Mouse (Mus musculus) kidney, embryonic 16.5 days (tissue): Measurements from ENCODE around the gene Pdzrn4. TPM values are rescaled to one million over a fixed set of nuclear protein-coding genes. Genes with fewer than 3 reads are reported as not detected.

ENCODE experiments used
- ATAC-seq: fragments of 200-750 bp; cut with Nextera tagmentation; 2 replicates; pipeline ENCODE4 v1.8.0; 2017; ENCODE audit warnings: moderate TSS enrichment; ENCODE audit not compliant: low FRiP score, low TSS enrichment
- H3K27ac ChIP-seq: fragments of 300-500 bp; sonication (generic); 2 replicates; pipeline ENCODE4 v1.5.1; 2014; ENCODE audit warnings: low read length
- H3K27me3 ChIP-seq: fragments of 300-500 bp; sonication (generic); 2 replicates; pipeline ENCODE4 v1.6.1; 2014; ENCODE audit warnings: low read length, control low read depth, mixed read lengths; ENCODE audit not compliant: insufficient read depth
- H3K36me3 ChIP-seq: fragments of 300-500 bp; sonication (generic); 2 replicates; pipeline ENCODE4 v1.6.1; 2014; ENCODE audit warnings: low read length, control low read depth, mixed read lengths; ENCODE audit not compliant: insufficient read depth
- H3K4me1 ChIP-seq: fragments of 300-500 bp; sonication (generic); 2 replicates; pipeline ENCODE4 v1.6.1; 2014; ENCODE audit warnings: low read length, control low read depth, mixed read lengths; ENCODE audit not compliant: insufficient read depth
- H3K4me2 ChIP-seq: fragments of 300-500 bp; sonication (generic); replicated peaks from 2 replicates; pipeline ENCODE4 v1.6.1; 2014; ENCODE audit warnings: low read depth, low read length
- H3K4me3 ChIP-seq: fragments of 300-500 bp; sonication (generic); 2 replicates; pipeline ENCODE4 v1.5.1; 2014; ENCODE audit warnings: mild to moderate bottlenecking, low read length
- H3K9ac ChIP-seq: fragments of 300-500 bp; sonication (generic); replicated peaks from 2 replicates; pipeline ENCODE4 v1.6.1; 2014; ENCODE audit warnings: low read length
- H3K9me3 ChIP-seq: fragments of 300-500 bp; sonication (generic); 2 replicates; pipeline ENCODE4 v1.6.1; 2016; ENCODE audit warnings: low read length, control low read depth
- WGBS: fragments of 180-500 bp; shearing (Covaris S2); extraction: QIAGEN DNeasy Blood & Tissue Kit; methylation state at CpG from one replicate; pipeline ENCODE4 v1.1.7; 2014; 5-methylcytosine and 5-hydroxymethylcytosine counted together
- polyA plus RNA-seq: library from polyadenylated mRNA; unstranded; fragments of >200 nt; fragmentation: Nextera tagmentation; extraction: Ambion mirVana; gene quantifications from 2 replicates; pipeline ENCODE4 v1.2.1, GENCODE M21; 2015

Gene Pdzrn4
- polyA plus RNA-seq, 1 experiment from 2014 or later: 3.1 TPM

- Histone ChIP-seq H3K9ac (no peak overlapping the region), H3K27ac (no peak overlapping the region), H3K9me3 (0 out of 2 replicates have a peak, but pooled peaks cover 6% of the 10 kb centered on the region), H3K4me3 (no peak overlapping the region), H3K36me3 (no peaks in the 10 kb centered on the region), H3K4me1 (no peaks in the 10 kb centered on the region; the same call in 1 of the 2 replicates), H3K27me3 (no peaks in the 10 kb centered on the region), H3K4me2 (no peak overlapping the region)
- ATAC-seq: no peak
- WGBS: 49% methylated on average over 9 of the region's 9 CpGs
Measured at GRCm38 (mm10) chr15:92525416-92525815, 128.7 kb downstream of the Pdzrn4 start.

DNA sequence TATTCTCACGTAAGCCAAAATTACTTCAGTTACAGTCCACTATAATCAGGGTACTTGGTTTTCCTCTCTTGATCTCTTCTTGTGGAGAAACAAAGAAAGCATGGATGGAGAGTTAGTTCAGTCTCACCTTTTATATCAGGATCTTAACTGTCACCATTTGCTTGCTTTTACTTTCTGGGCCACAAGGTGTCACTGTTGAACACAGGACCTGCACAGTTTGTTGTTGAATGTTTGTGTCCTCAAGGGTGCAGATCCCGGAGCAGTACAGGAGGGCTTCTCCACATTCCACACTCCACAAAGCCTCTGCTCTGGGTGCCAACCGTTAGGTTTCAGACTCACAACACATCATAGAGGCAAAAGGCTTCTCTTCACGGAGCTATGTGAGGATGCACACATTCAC lies 130.1 kb downstream of the Pdzrn4 start:
- no peak for ATAC-seq
- Histone ChIP-seq H3K27ac (no peak overlapping the region), H3K4me1 (no peaks in the 10 kb centered on the region; the same call in 1 of the 2 replicates), H3K27me3 (no peaks in the 10 kb centered on the region), H3K4me3 (no peak overlapping the region), H3K4me2 (no peak overlapping the region), H3K9me3 (0 out of 2 replicates have a peak, but pooled peaks cover 6% of the 10 kb centered on the region), H3K9ac (no peak overlapping the region), H3K36me3 (no peaks in the 10 kb centered on the region)
- WGBS: 81% methylated on average over 4 of the region's 4 CpGs

DNA sequence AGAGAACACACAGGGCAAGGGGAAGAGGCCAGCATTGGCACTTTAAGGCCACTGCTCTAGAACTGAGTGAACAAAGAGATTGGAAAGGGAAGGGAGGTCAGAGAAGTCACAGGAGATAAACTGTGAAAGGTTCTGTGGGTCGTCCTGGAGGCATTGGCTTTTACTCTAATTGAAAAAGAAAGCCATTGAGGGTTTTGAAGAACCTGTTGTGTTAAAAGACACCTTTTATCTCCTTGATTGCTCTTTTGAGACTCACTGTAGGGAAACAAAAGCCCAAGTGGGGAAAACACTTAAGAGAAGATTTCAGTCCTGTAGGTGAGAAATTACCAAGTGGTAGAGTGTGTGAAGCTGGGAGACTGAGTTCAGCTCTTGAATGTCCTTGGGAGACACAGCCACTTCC lies 146.6 kb downstream of the Pdzrn4 start:
- Histone ChIP-seq H3K4me3 (no peak overlapping the region), H3K9me3 (no peaks in the 10 kb centered on the region)
- 12% methylated on average over 1 of the region's 1 CpGs for WGBS

GRCm38 (mm10) chr15:92547294-92547911 lies 150.7 kb downstream of the Pdzrn4 start:
- Histone ChIP-seq H3K4me3 (no peak overlapping the region), H3K9ac (no peak overlapping the region), H3K36me3 (no peaks in the 10 kb centered on the region), H3K4me1 (0 out of 2 replicates have a peak, but pooled peaks cover 4% of the 10 kb centered on the region), H3K27me3 (no peaks in the 10 kb centered on the region), H3K27ac (no peak overlapping the region), H3K4me2 (no peak overlapping the region), H3K9me3 (no peaks in the 10 kb centered on the region)
- 29% methylated on average over 9 of the region's 9 CpGs for WGBS
- peak; percentile 78; the same call in 1 of the 2 replicates for ATAC-seq

More for the DNA sequence above, 146.6 kb downstream of the Pdzrn4 start:
- Histone ChIP-seq H3K9ac (no peak overlapping the region), H3K36me3 (no peaks in the 10 kb centered on the region), H3K27me3 (no peaks in the 10 kb centered on the region), H3K4me2 (no peak overlapping the region), H3K4me1 (0 out of 2 replicates have a peak, but pooled peaks cover 4% of the 10 kb centered on the region), H3K27ac (no peak overlapping the region)
- ATAC-seq: no peak

DNA sequence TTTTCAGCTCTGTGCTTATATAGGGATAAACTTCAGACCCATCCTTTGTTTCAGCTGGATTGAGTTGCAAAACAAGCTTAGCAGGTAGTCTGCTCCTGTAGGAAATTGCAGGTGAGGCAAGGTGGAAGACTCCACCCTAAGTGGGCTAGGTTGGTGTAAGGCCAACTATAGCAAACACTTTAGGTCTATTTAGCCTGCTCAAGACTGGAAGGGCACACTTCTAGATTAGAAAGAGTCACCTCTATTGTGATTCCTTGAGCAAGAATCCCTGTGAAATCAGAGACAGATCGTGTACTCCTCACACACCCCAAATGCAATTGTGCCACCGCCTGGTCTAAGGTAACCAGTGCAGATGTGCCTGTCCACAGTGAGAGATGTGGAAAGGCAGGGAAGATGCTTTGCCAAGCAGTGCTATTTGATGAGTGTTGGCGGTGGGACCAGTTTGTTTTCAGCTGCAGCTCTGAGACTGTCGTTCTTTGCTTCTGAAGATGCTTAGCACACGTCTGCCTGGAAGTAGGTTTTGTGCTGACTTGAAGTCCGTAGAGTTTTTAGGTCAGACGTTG lies 158.4 kb downstream of the Pdzrn4 start:
- H3K4me2 ChIP-seq: no peak overlapping the region
- no peaks in the 10 kb centered on the region for H3K27me3 ChIP-seq
- H3K27ac ChIP-seq: no peak overlapping the region
- WGBS: 72% methylated on average over 7 of the region's 7 CpGs
- no peaks in the 10 kb centered on the region for H3K9me3 ChIP-seq
- no peaks in the 10 kb centered on the region for H3K4me1 ChIP-seq
- no peak for ATAC-seq
- no peak overlapping the region for H3K9ac ChIP-seq
- no peak overlapping the region for H3K4me3 ChIP-seq
- no peaks in the 10 kb centered on the region for H3K36me3 ChIP-seq

DNA sequence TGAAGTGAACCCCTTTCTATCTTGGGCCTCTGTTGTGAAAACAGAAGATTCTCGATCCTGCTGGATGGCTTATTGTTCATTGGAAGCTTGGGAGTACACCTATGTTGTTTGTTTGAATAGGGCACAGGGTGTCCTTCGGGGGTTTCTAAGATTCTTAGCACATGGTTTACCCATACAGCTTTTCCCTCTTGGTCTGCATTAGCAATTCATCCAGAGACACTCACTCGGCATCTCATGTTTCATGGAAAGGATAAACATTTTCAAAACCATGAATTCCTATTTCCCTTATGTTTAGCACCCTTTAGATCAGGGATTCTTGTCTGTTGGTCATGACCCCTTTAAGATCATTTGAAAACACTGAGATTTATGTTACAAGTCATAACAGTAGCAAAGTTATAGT lies 159.0 kb downstream of the Pdzrn4 start:
- Histone ChIP-seq H3K9me3 (no peaks in the 10 kb centered on the region), H3K4me1 (no peaks in the 10 kb centered on the region), H3K36me3 (no peaks in the 10 kb centered on the region), H3K27me3 (no peaks in the 10 kb centered on the region), H3K4me2 (no peak overlapping the region), H3K27ac (no peak overlapping the region), H3K9ac (no peak overlapping the region), H3K4me3 (no peak overlapping the region)
- 80% methylated on average over 3 of the region's 3 CpGs for whole genome bisulfite sequencing
- no peak for ATAC-seq

GRCm38 (mm10) chr15:92558592-92558991 lies 161.9 kb downstream of the Pdzrn4 start:
- Histone ChIP-seq H3K4me1 (no peaks in the 10 kb centered on the region), H3K9ac (no peak overlapping the region), H3K27me3 (no peaks in the 10 kb centered on the region), H3K27ac (no peak overlapping the region), H3K4me3 (no peak overlapping the region), H3K4me2 (no peak overlapping the region), H3K36me3 (no peaks in the 10 kb centered on the region), H3K9me3 (no peaks in the 10 kb centered on the region)
- 59% methylated on average over 5 of the region's 5 CpGs for whole genome bisulfite sequencing
- no peak for ATAC-seq

DNA sequence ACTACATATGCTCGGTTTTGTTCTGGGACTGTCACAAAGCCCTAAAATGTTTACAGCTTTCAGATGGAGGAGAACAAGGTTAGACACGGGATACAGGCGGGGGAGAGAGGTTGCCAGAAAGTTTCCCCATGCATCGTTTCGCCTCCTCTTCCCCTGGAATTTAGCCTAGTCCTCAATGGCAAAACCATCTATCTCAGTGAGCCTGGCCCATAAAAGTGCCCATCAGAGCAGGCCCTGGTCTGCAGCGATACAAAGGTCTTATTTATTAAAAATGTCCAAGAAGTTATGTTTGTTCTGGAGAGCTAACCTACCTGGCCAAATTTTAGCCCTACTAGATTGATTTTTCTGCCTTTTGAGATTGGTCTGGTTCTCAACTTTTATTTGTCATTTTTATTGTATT lies 165.5 kb downstream of the Pdzrn4 start:
- WGBS: 24% methylated on average over 6 of the region's 6 CpGs
- no peaks in the 10 kb centered on the region for H3K9me3 ChIP-seq
- no peak overlapping the region for H3K27ac ChIP-seq
- H3K4me3 ChIP-seq: no peak overlapping the region
- H3K27me3 ChIP-seq: no peaks in the 10 kb centered on the region
- H3K4me1 ChIP-seq: no peaks in the 10 kb centered on the region
- no peak for ATAC-seq
- H3K9ac ChIP-seq: no peak overlapping the region
- H3K4me2 ChIP-seq: no peak overlapping the region
- no peaks in the 10 kb centered on the region for H3K36me3 ChIP-seq

DNA sequence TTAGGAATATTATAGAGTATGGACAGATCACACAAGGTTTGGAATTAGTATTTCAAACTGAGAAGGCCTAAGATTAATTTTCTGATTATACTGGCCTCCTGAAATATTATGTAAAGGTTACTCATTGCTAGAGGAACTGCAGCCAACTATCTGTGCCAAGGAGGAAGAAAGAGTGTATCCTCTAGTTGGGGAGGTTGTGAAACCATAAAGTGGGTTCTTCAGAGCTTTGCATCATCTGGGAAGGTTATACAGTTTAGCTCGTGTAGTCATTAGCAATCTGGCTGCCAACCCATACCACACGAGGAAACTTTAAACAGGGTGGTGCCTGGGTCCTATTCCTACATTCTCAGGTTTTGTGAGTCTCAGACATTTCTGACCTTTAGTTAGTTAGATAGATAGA lies 166.9 kb downstream of the Pdzrn4 start:
- no peak overlapping the region for H3K27ac ChIP-seq
- no peak overlapping the region for H3K4me2 ChIP-seq
- 79% methylated on average over 2 of the region's 2 CpGs for WGBS
- no peaks in the 10 kb centered on the region for H3K36me3 ChIP-seq
- no peak overlapping the region for H3K4me3 ChIP-seq
- H3K9me3 ChIP-seq: no peaks in the 10 kb centered on the region
- H3K4me1 ChIP-seq: no peaks in the 10 kb centered on the region
- no peaks in the 10 kb centered on the region for H3K27me3 ChIP-seq
- no peak for ATAC-seq
- no peak overlapping the region for H3K9ac ChIP-seq

GRCm38 (mm10) chr15:92570526-92571243 lies 174.0 kb downstream of the Pdzrn4 start:
- H3K36me3 ChIP-seq: no peaks in the 10 kb centered on the region
- H3K9ac ChIP-seq: no peak overlapping the region
- H3K27ac ChIP-seq: no peak overlapping the region
- H3K4me3 ChIP-seq: no peak overlapping the region
- H3K4me1 ChIP-seq: no peaks in the 10 kb centered on the region
- ATAC-seq: no peak
- WGBS: 60% methylated on average over 3 of the region's 3 CpGs
- H3K4me2 ChIP-seq: no peak overlapping the region
- no peaks in the 10 kb centered on the region for H3K9me3 ChIP-seq
- H3K27me3 ChIP-seq: no peaks in the 10 kb centered on the region; the same call in 1 of the 2 replicates
